Comparison of ENCODE assay signal across 13 mouse cellular contexts in genomic region chr7:120150257-120150656, GRCm38 (mm10). TPM values are rescaled to one million over a fixed set of nuclear protein-coding genes. Genes with fewer than 3 reads are reported as not detected.
DNase-seq lines count a peak whose midpoint lies in the region; ATAC-seq and TF ChIP-seq lines count a peak whose summit lies in the region.
"Had no signal": no experiment of that assay in that cellular context is flagged by ENCODE, and none has a peak within 500 bp of the region (broad histone marks: within the 10 kb centered on the region; RNA-seq: fewer than 3 reads in every experiment).

No protein-coding gene starts in this region.

- ATAC-seq in midbrain, embryonic 16.5 days = no peak
- peak; percentile 90 for ATAC-seq in intestine, postnatal 0 days
- no peak for ATAC-seq in frontal cortex, adult (ENCODE audit: low TSS enrichment)
- ATAC-seq: midbrain, embryonic 13.5 days had no signal

- no peak overlapping the region for H3K4me3 ChIP-seq in midbrain, embryonic 10.5 days
- H3K4me3 ChIP-seq in midbrain, embryonic 16.5 days (ENCODE audit: low read depth, low read length) = no peak overlapping the region
- no peak overlapping the region for H3K4me3 ChIP-seq in intestine, postnatal 0 days (ENCODE audit: low read depth, low read length)
- H3K4me3 ChIP-seq in gastrocnemius, adult 2 months = no peak overlapping the region
- H3K4me3 ChIP-seq: heart, embryonic 15.5 days; liver, embryonic 15.5 days; midbrain, embryonic 13.5 days had no signal

- no peaks in the 10 kb centered on the region for H3K9me3 ChIP-seq in midbrain, embryonic 10.5 days (replicated peaks)
- no peaks in the 10 kb centered on the region for H3K9me3 ChIP-seq in midbrain, embryonic 16.5 days (replicated peaks; ENCODE audit: control insufficient read depth, low read length, poor library complexity, severe bottlenecking)
- no peaks in the 10 kb centered on the region for H3K9me3 ChIP-seq in intestine, postnatal 0 days (ENCODE audit: control insufficient read depth)
- H3K9me3 ChIP-seq: heart, embryonic 15.5 days; liver, embryonic 15.5 days; midbrain, embryonic 13.5 days had no signal

- peaks cover 4% of the 10 kb centered on the region; the same call in 1 of the 2 replicates for H3K27me3 ChIP-seq in midbrain, embryonic 10.5 days (ENCODE audit: low read depth, poor library complexity, severe bottlenecking)
- no peaks in the 10 kb centered on the region for H3K27me3 ChIP-seq in midbrain, embryonic 16.5 days (ENCODE audit: control insufficient read depth, insufficient read depth, low read depth, low read length)
- no peaks in the 10 kb centered on the region for H3K27me3 ChIP-seq in intestine, postnatal 0 days (replicated peaks; ENCODE audit: control insufficient read depth, insufficient read depth, low read length)
- H3K27me3 ChIP-seq: heart, embryonic 15.5 days; liver, embryonic 15.5 days had no signal

- TF ChIP-seq CTCF in intestine, postnatal 0 days (IDR thresholded peaks at IDR 0.05; ENCODE audit: low read depth) = no peak
- no peak for TF ChIP-seq CTCF in gastrocnemius, adult 2 months (IDR thresholded peaks at IDR 0.05)

- no peak overlapping the region for H3K9ac ChIP-seq in midbrain, embryonic 16.5 days (ENCODE audit: low read depth, low read length)
- no peak overlapping the region for H3K9ac ChIP-seq in intestine, postnatal 0 days (ENCODE audit: low read depth, low read length)
- H3K9ac ChIP-seq: heart, embryonic 15.5 days; liver, embryonic 15.5 days; midbrain, embryonic 13.5 days had no signal

- H3K4me1 ChIP-seq in midbrain, embryonic 10.5 days = peaks cover 8% of the 10 kb centered on the region
- H3K4me1 ChIP-seq in midbrain, embryonic 16.5 days (ENCODE audit: control insufficient read depth, insufficient read depth, low read length) = no peaks in the 10 kb centered on the region
- 0 out of 2 replicates have a peak, but pooled peaks cover 5% of the 10 kb centered on the region for H3K4me1 ChIP-seq in intestine, postnatal 0 days (replicated peaks; ENCODE audit: control insufficient read depth, insufficient read depth, low read length)
- H3K4me1 ChIP-seq: heart, embryonic 15.5 days; midbrain, embryonic 13.5 days had no signal

- no peak overlapping the region for H3K4me2 ChIP-seq in midbrain, embryonic 16.5 days (ENCODE audit: low read length)
- H3K4me2 ChIP-seq in intestine, postnatal 0 days (replicated peaks; ENCODE audit: low read depth) = no peak overlapping the region
- H3K4me2 ChIP-seq: heart, embryonic 15.5 days; liver, embryonic 15.5 days; midbrain, embryonic 13.5 days had no signal

- 0 out of 2 replicates have a peak overlapping the region, but pooled peaks have one; percentile 9 for H3K27ac ChIP-seq in midbrain, embryonic 10.5 days (replicated peaks)
- H3K27ac ChIP-seq in midbrain, embryonic 16.5 days (ENCODE audit: low read length) = no peak overlapping the region
- H3K27ac ChIP-seq in intestine, postnatal 0 days (ENCODE audit: low read depth, low read length) = peak overlapping the region; percentile 78
- no peak overlapping the region for H3K27ac ChIP-seq in gastrocnemius, adult 2 months
- H3K27ac ChIP-seq: heart, embryonic 15.5 days; liver, embryonic 15.5 days; midbrain, embryonic 13.5 days had no signal

- peak; percentile 92 for DNase-seq in heart, adult 11 months
- DNase-seq in heart, postnatal 10 days = no peak
- DNase-seq in midbrain, embryonic 10.5 days (ENCODE audit: low spot score) = peak; percentile 20
- DNase-seq in gastrocnemius, adult 2 months = no peak
- no peak for DNase-seq in urinary bladder, postnatal 36 days (ENCODE audit: low spot score in 2 of 2)

- WGBS in midbrain, embryonic 10.5 days = 14% methylated on average over 3 of the region's 3 CpGs
- 10% methylated on average over 3 of the region's 3 CpGs for WGBS in midbrain, embryonic 16.5 days
- WGBS in intestine, postnatal 0 days = 18% methylated on average over 3 of the region's 3 CpGs

- no peaks in the 10 kb centered on the region for H3K36me3 ChIP-seq in midbrain, embryonic 10.5 days
- H3K36me3 ChIP-seq in midbrain, embryonic 16.5 days (ENCODE audit: control insufficient read depth, insufficient read depth, low read length) = no peaks in the 10 kb centered on the region
- H3K36me3 ChIP-seq in intestine, postnatal 0 days (ENCODE audit: control insufficient read depth, insufficient read depth) = no peaks in the 10 kb centered on the region
- H3K36me3 ChIP-seq: heart, embryonic 15.5 days; liver, embryonic 15.5 days; midbrain, embryonic 13.5 days had no signal

- intact Hi-C loops in heart, postnatal 10 days (cut with DNase I) = no loop called here
- intact Hi-C loops in gastrocnemius, adult 2 months (cut with DNase I) = no loop called here

RNA-seq across cellular contexts. Expression of gene Zp2, which starts 5.2 kb away (rescaled TPM):
- total RNA-seq in heart, postnatal 10 days (2021) = under 1 TPM; 0.30 to 0.38 TPM
- polyA plus RNA-seq in midbrain, embryonic 10.5 days (2016; fragmentation: Nextera tagmentation; extraction: Ambion mirVana) = not detected in 2 replicates
- polyA plus RNA-seq in midbrain, embryonic 16.5 days (2015; fragmentation: Nextera tagmentation; extraction: Ambion mirVana) = not detected in 2 replicates
- 0.18 and 0.31 TPM in 2 replicates for polyA plus RNA-seq in intestine, postnatal 0 days (2015; fragmentation: Nextera tagmentation; extraction: Ambion mirVana)
- total RNA-seq in gastrocnemius, adult 2 months (2021) = under 1 TPM; 0.31 to 0.78 TPM
- polyA plus RNA-seq: liver, embryonic 15.5 days; midbrain, embryonic 13.5 days; urinary bladder, adult 2 months had no signal

RNA-seq across cellular contexts. Expression of gene Anks4b, which starts 23.4 kb away (rescaled TPM):
- under 1 TPM; 0.07 to 0.12 TPM for total RNA-seq in heart, postnatal 10 days (2021)
- not detected in 2 replicates for polyA plus RNA-seq in midbrain, embryonic 10.5 days (2016; fragmentation: Nextera tagmentation; extraction: Ambion mirVana)
- polyA plus RNA-seq in midbrain, embryonic 16.5 days (2015; fragmentation: Nextera tagmentation; extraction: Ambion mirVana) = not detected in 2 replicates
- 23.0 and 29.2 TPM in 2 replicates for polyA plus RNA-seq in intestine, postnatal 0 days (2015; fragmentation: Nextera tagmentation; extraction: Ambion mirVana)
- total RNA-seq in gastrocnemius, adult 2 months (2021) = under 1 TPM; 0.10 to 0.11 TPM
- polyA plus RNA-seq: embryonic facial prominence, embryonic 14.5 days; heart, embryonic 15.5 days; midbrain, embryonic 13.5 days; urinary bladder, adult 2 months had no signal

RNA-seq across cellular contexts. Expression of gene Tmem159, which starts 48.1 kb away (rescaled TPM):
- 10 to 100 TPM; 14.9 to 17.2 TPM for total RNA-seq in heart, postnatal 10 days (2021)
- polyA plus RNA-seq in midbrain, embryonic 10.5 days (2016; fragmentation: Nextera tagmentation; extraction: Ambion mirVana) = 23.9 and 25.9 TPM in 2 replicates
- 12.9 and 31.7 TPM in 2 replicates for polyA plus RNA-seq in midbrain, embryonic 16.5 days (2015; fragmentation: Nextera tagmentation; extraction: Ambion mirVana)
- polyA plus RNA-seq in intestine, postnatal 0 days (2015; fragmentation: Nextera tagmentation; extraction: Ambion mirVana) = 21.6 and 22.9 TPM in 2 replicates
- total RNA-seq in gastrocnemius, adult 2 months (2021) = 10 to 100 TPM in 1 of 2 experiments, 1 to 10 TPM in 1; 9.7 to 11.4 TPM

RNA-seq across cellular contexts. Expression of gene Crym, which starts 51.7 kb away (rescaled TPM):
- total RNA-seq in heart, postnatal 10 days (2021) = under 1 TPM; 0.19 to 0.45 TPM
- polyA plus RNA-seq in midbrain, embryonic 10.5 days (2016; fragmentation: Nextera tagmentation; extraction: Ambion mirVana) = 35.5 and 40.2 TPM in 2 replicates
- 19.0 and 32.3 TPM in 2 replicates for polyA plus RNA-seq in midbrain, embryonic 16.5 days (2015; fragmentation: Nextera tagmentation; extraction: Ambion mirVana)
- polyA plus RNA-seq in intestine, postnatal 0 days (2015; fragmentation: Nextera tagmentation; extraction: Ambion mirVana) = 1.9 TPM in 2 replicates
- 1 to 10 TPM; 2.0 to 3.2 TPM for total RNA-seq in gastrocnemius, adult 2 months (2021)

RNA-seq across cellular contexts. Expression of gene Abca14, which starts 53.5 kb away (rescaled TPM):
- not detected for total RNA-seq in heart, postnatal 10 days (2021)
- polyA plus RNA-seq in midbrain, embryonic 10.5 days (2016; fragmentation: Nextera tagmentation; extraction: Ambion mirVana) = not detected in 2 replicates
- polyA plus RNA-seq in midbrain, embryonic 16.5 days (2015; fragmentation: Nextera tagmentation; extraction: Ambion mirVana) = not detected in 2 replicates
- polyA plus RNA-seq in intestine, postnatal 0 days (2015; fragmentation: Nextera tagmentation; extraction: Ambion mirVana) = 0.60 and 0.83 TPM in 2 replicates
- not detected for total RNA-seq in gastrocnemius, adult 2 months (2021)
- polyA plus RNA-seq: embryonic facial prominence, embryonic 14.5 days; heart, embryonic 15.5 days; liver, embryonic 15.5 days; midbrain, embryonic 13.5 days had no signal

Comparison
In these comparisons a context has a peak if more than half of its experiments do, and no peak if none do; other contexts are left out.
1. DNase-seq: peak in heart, adult 11 months (single experiment) and midbrain, embryonic 10.5 days (single experiment); none in heart, postnatal 10 days (0 of 2), gastrocnemius, adult 2 months (single experiment) and urinary bladder, postnatal 36 days (0 of 2).
2. H3K27ac ChIP-seq: peak in midbrain, embryonic 10.5 days (single experiment) and intestine, postnatal 0 days (single experiment); none in midbrain, embryonic 16.5 days (single experiment) and gastrocnemius, adult 2 months (single experiment).
3. RNA of gene Anks4b, which starts 23.4 kb away (polyA plus RNA-seq): 23.0 to 29.2 TPM in intestine, postnatal 0 days; not detected in midbrain, embryonic 10.5 days and not detected in midbrain, embryonic 16.5 days; every median in the first group is over 10 times any median in the second.